Mouse (Mus musculus) hindbrain, embryonic 14.5 days (tissue): ENCODE results near the gene Gpc6. TPM values are rescaled to one million over a fixed set of nuclear protein-coding genes. Genes with fewer than 3 reads are reported as not detected.

Experiments
- ATAC-seq: fragments of 200-750 bp; cut with Nextera tagmentation; 2 replicates; pipeline ENCODE4 v1.8.0; 2017; ENCODE audit warnings: moderate number of reproducible peaks, mild to moderate bottlenecking, moderate TSS enrichment, moderate library complexity; ENCODE audit not compliant: low FRiP score
- DNase-seq: peaks from one replicate; pipeline ENCODE4 v3.0.0-alpha.2; 2015; ENCODE audit warnings: low spot score
- H3K27ac ChIP-seq: fragments of 300-500 bp; sonication (generic); 2 replicates; pipeline ENCODE4 v1.5.1; 2014; ENCODE audit warnings: mild to moderate bottlenecking, moderate library complexity
- H3K27me3 ChIP-seq: fragments of 300-500 bp; sonication (generic); 2 replicates; pipeline ENCODE4 v1.6.1; 2014; ENCODE audit warnings: mild to moderate bottlenecking, low read length, mixed read lengths; ENCODE audit not compliant: control insufficient read depth, insufficient read depth
- H3K36me3 ChIP-seq: fragments of 300-500 bp; sonication (generic); replicated peaks from 2 replicates; pipeline ENCODE4 v1.6.1; 2014; ENCODE audit not compliant: control insufficient read depth, insufficient read depth
- H3K4me1 ChIP-seq: fragments of 300-500 bp; sonication (generic); replicated peaks from 2 replicates; pipeline ENCODE4 v1.6.1; 2014; ENCODE audit warnings: antibody characterized with exemption, low read length, mixed read lengths; ENCODE audit not compliant: control insufficient read depth, insufficient read depth
- H3K4me2 ChIP-seq: fragments of 300-500 bp; sonication (generic); replicated peaks from 2 replicates; pipeline ENCODE4 v1.6.1; 2014; ENCODE audit warnings: mild to moderate bottlenecking, moderate library complexity
- H3K4me3 ChIP-seq: fragments of 300-500 bp; sonication (generic); replicated peaks from 2 replicates; pipeline ENCODE4 v1.5.1; 2014; ENCODE audit warnings: mild to moderate bottlenecking, low read length
- H3K9ac ChIP-seq: fragments of 300-500 bp; sonication (generic); 2 replicates; pipeline ENCODE4 v1.6.1; 2014
- H3K9me3 ChIP-seq: fragments of 300-500 bp; sonication (generic); 2 replicates; pipeline ENCODE4 v1.6.1; 2016; ENCODE audit warnings: low read length; ENCODE audit not compliant: control insufficient read depth
- WGBS: fragments of 180-500 bp; shearing (Covaris S2); extraction: QIAGEN DNeasy Blood & Tissue Kit; methylation state at CpG from one replicate; pipeline ENCODE4 v1.1.7; 2014; 5-methylcytosine and 5-hydroxymethylcytosine counted together
- polyA plus RNA-seq: library from polyadenylated mRNA; unstranded; fragments of >200 nt; fragmentation: Nextera tagmentation; extraction: Ambion mirVana; gene quantifications from 2 replicates; pipeline ENCODE4 v1.2.1, GENCODE M21; 2014

Gene Gpc6
- polyA plus RNA-seq, 1 experiment from 2014 or later, result 18.6 TPM

DNA sequence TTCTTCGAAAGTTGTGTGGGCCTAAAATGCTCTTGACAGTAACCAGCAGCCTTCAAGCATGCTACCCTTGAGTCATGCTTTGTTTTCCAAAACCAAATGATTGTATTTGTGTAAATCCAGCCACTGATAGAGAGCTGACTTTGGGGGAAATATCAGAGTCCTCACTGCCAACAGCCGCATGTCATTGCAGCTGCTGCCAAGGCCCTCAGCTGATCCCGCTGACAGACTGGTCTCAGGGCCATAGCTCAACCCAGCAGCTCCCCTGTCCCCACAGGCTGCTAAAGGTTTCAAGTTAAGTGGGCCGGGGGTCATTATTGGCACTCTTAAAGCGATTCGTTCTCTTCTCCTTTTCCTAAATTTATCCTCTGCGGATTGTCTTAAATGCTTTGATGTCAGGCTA lies 966.3 kb downstream of the Gpc6 start:
- H3K9me3 ChIP-seq, result no peaks in the 10 kb centered on the region

DNA sequence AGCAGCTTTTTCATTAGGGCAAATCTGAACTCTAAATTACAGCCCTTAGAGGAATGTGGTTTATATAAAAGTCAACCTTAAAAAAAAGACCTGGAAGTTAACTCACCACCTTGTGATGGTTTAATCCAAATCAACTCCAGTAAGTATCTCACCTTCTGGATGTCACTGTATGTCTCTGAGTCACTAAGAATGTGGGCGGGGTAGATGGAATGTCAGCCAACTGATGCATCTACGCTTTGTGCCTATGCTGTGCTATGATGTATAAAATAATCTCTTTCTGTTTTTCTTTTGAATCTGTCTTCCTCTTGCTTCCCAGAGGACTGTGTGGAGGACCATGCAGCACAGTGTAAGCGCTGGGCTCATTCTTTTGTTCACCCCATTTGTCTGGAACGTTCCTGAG lies 966.9 kb downstream of the Gpc6 start:
- Histone ChIP-seq H3K9me3 (no peaks in the 10 kb centered on the region), H3K4me3 (no peak overlapping the region), H3K9ac (no peak overlapping the region), H3K4me2 (no peak overlapping the region), H3K27ac (no peak overlapping the region), H3K27me3 (no peaks in the 10 kb centered on the region), H3K36me3 (no peaks in the 10 kb centered on the region), H3K4me1 (0 out of 2 replicates have a peak, but pooled peaks cover 5% of the 10 kb centered on the region)
- WGBS, result 85% methylated on average over 4 of the region's 4 CpGs
- no peak for ATAC-seq
- no peak for DNase-seq

More for the DNA sequence above, 966.3 kb downstream of the Gpc6 start:
- ATAC-seq (no peak), DNase-seq (no peak)
- H3K27me3 ChIP-seq, result no peaks in the 10 kb centered on the region
- no peak overlapping the region for H3K9ac ChIP-seq
- H3K4me2 ChIP-seq, result no peak overlapping the region
- no peak overlapping the region for H3K4me3 ChIP-seq
- H3K27ac ChIP-seq, result no peak overlapping the region
- 72% methylated on average over 7 of the region's 7 CpGs for whole genome bisulfite sequencing
- 0 out of 2 replicates have a peak, but pooled peaks cover 5% of the 10 kb centered on the region for H3K4me1 ChIP-seq
- H3K36me3 ChIP-seq, result no peaks in the 10 kb centered on the region

DNA sequence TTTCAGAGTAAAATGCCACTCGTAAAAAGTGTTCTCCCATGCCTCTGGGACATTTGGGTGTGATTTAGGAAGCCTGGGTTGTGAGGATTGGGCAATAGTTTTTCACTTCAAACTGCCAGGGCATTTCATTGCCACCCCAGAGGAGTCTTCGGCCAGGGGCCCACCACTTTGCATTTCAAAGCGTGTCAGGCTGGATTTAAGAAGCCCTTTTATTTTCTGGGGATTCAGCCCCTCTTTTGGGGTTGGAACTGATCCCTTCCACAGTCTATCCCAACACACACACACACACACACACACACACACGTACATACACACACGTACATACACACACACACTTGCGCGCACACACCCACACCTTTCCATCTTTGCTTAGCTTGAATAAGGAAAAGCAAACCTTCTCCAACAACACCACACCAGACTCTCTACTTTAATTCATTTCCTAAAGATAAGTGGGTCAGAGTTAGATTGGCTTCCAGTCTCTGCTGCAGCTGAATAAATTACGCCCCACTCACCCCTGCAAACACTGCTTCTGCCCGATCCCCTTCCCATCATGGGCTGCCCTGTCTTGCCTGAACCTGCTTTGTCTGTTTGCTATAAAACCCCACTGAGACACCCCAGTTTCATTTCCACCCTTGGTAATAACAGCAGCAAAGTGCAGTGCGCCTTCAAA lies 969.9 kb downstream of the Gpc6 start:
- peak overlapping the region; percentile 39 for H3K4me2 ChIP-seq
- no peak overlapping the region for H3K4me3 ChIP-seq
- WGBS, result 67% methylated on average over 10 of the region's 10 CpGs
- H3K36me3 ChIP-seq, result no peaks in the 10 kb centered on the region
- H3K27ac ChIP-seq, result peak overlapping the region; percentile 70
- no peak overlapping the region for H3K9ac ChIP-seq
- ATAC-seq (peak; percentile 51; the same call in 1 of the 2 replicates), DNase-seq (no peak)
- no peaks in the 10 kb centered on the region for H3K9me3 ChIP-seq
- H3K27me3 ChIP-seq, result no peaks in the 10 kb centered on the region
- 0 out of 2 replicates have a peak, but pooled peaks cover 10% of the 10 kb centered on the region for H3K4me1 ChIP-seq

DNA sequence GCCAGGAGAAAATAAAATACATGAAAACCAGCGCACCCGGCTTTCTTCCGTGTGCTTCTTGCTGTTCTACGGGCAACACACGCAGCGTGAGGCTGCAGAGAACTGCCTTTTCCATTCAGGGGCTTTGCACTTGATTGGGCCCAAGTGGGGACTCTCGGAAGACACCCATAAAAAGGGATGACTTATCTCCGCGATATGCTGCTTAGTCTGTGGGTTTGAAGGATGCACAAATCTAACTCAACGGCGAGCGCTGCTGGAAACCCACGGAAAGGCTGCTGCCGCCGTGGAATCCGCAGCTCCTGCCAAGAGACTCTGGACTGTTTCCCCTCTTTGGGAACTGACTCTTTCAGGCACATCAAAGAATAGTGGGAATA lies 970.4 kb downstream of the Gpc6 start:
- no peak overlapping the region for H3K9ac ChIP-seq
- H3K36me3 ChIP-seq, result no peaks in the 10 kb centered on the region
- peak overlapping the region; percentile 70 for H3K27ac ChIP-seq
- ATAC-seq (peak; percentile 18; the same call in 1 of the 2 replicates), DNase-seq (no peak)
- H3K4me3 ChIP-seq, result no peak overlapping the region
- H3K9me3 ChIP-seq, result no peaks in the 10 kb centered on the region
- no peaks in the 10 kb centered on the region for H3K27me3 ChIP-seq
- peak overlapping the region; percentile 39 for H3K4me2 ChIP-seq
- 0 out of 2 replicates have a peak, but pooled peaks cover 10% of the 10 kb centered on the region for H3K4me1 ChIP-seq
- WGBS, result 69% methylated on average over 16 of the region's 16 CpGs

DNA sequence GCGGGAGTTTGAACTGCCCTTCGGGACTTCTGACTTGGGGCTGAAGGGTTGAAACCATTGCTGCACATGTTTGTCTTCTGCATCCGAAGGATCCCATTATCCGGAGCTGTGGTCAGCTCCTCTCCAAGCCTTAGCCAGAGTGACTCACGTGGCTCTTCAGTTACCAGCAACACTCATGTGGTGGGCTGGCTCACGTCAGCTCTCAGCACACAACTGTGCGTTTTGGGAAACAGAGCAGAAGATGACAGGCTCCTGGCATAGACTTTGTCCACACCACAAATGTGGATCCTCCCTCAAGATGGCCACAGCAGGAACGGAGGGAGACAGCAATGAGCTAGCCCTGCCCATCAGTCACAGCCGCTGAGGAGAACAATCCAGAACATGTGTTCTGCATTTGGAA lies 979.2 kb downstream of the Gpc6 start:
- Histone ChIP-seq H3K4me3 (no peak overlapping the region), H3K9ac (no peak overlapping the region), H3K9me3 (no peaks in the 10 kb centered on the region), H3K27me3 (no peaks in the 10 kb centered on the region), H3K4me2 (no peak overlapping the region), H3K36me3 (no peaks in the 10 kb centered on the region), H3K27ac (no peak overlapping the region), H3K4me1 (peaks cover 13% of the 10 kb centered on the region)
- no peak for DNase-seq
- WGBS, result 87% methylated on average over 9 of the region's 9 CpGs
- no peak for ATAC-seq

DNA sequence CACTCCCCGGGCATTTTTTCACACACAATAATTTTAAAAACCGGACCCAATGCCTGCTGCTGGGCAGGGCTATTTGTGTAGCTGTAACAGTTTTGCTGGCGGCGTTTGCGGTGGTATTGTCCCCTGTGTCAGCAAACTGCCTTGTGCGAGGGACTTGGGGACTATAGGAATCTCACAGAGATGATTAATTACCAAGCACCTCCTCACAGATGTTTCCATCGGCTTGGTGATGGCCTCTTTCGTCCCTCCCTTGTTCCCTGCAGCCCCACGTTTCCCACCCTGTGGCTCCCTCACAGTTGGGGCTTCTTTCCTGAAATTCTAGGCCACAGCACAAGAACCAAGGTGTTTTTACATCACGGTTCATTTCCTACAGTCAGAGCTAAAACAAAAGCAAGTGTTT lies 980.6 kb downstream of the Gpc6 start:
- ATAC-seq (peak; percentile 39; the same call in 1 of the 2 replicates), DNase-seq (no peak)
- Histone ChIP-seq H3K27ac (no peak overlapping the region; the same call in 1 of the 2 replicates), H3K4me2 (peak overlapping the region; percentile 23), H3K9ac (0 out of 2 replicates have a peak overlapping the region, but pooled peaks have one; percentile 20), H3K4me1 (peaks cover 13% of the 10 kb centered on the region), H3K27me3 (no peaks in the 10 kb centered on the region), H3K4me3 (no peak overlapping the region), H3K9me3 (no peaks in the 10 kb centered on the region), H3K36me3 (no peaks in the 10 kb centered on the region)
- 14% methylated on average over 10 of the region's 10 CpGs for WGBS

DNA sequence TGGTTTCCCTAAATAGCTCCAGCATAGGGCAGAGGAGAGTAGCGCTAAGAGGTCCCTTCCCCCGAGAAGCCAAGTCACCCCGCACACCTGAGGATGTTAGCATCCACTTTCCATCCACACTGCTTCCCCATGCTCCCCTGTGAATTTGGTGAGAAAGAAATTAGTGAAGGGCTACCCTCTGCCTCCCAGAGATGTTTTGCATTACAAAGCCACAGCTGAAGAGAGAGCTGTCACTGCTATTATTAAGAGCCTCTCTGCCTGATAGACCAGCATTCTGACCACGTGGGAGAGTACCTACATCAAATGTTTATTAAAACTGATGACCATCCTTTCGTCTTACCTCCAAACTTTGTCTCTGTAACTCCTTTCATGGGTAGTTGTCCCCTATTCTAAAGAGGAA lies 981.2 kb downstream of the Gpc6 start:
- H3K9ac ChIP-seq, result no peak overlapping the region
- DNase-seq, result no peak
- ATAC-seq, result peak; percentile 11; the same call in 1 of the 2 replicates

DNA sequence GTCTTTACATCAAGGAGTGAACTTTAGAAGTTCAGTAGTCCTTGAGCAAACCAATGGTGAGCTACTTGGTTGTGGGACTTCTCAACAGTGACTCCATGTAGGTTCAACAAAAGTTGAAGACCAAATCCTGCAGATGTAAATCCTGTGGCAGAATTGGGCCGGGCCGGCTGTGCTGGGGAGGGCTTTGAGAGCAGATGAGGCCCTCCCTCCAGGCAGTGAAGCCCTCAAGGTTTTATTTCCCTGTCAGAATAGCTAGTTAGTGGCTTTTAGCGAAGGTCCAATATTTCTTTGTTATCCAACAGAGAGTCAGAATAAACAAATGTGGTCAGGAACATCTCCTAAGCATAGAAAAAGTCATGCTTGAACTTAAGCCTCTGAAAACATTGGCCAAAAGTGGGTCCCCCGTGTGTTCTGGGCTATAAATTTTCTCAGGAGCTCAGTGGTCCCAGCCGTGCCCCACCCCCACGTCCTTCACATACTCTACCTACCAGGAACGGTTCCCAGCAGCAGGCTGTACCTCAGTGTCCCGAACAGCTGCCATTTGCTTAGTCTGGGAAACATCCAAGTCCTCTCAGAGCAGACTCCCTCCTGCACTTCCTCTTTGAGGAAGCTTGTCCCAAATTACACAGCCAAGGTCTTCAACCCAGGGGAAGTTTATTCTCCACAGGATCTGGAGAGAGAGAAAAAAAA lies 983.3 kb downstream of the Gpc6 start:
- Histone ChIP-seq H3K27ac (no peak overlapping the region), H3K4me2 (no peak overlapping the region), H3K4me1 (peaks cover 13% of the 10 kb centered on the region), H3K27me3 (no peaks in the 10 kb centered on the region), H3K36me3 (no peaks in the 10 kb centered on the region), H3K9me3 (no peaks in the 10 kb centered on the region), H3K4me3 (no peak overlapping the region), H3K9ac (no peak overlapping the region)
- ATAC-seq (no peak), DNase-seq (no peak)
- WGBS, result 76% methylated on average over 8 of the region's 8 CpGs

More for the DNA sequence above, 981.2 kb downstream of the Gpc6 start:
- 15% methylated on average over 5 of the region's 5 CpGs for whole genome bisulfite sequencing
- Histone ChIP-seq H3K36me3 (no peaks in the 10 kb centered on the region), H3K27ac (no peak overlapping the region), H3K4me1 (peaks cover 13% of the 10 kb centered on the region), H3K4me3 (no peak overlapping the region), H3K9me3 (no peaks in the 10 kb centered on the region), H3K4me2 (no peak overlapping the region), H3K27me3 (no peaks in the 10 kb centered on the region)

DNA sequence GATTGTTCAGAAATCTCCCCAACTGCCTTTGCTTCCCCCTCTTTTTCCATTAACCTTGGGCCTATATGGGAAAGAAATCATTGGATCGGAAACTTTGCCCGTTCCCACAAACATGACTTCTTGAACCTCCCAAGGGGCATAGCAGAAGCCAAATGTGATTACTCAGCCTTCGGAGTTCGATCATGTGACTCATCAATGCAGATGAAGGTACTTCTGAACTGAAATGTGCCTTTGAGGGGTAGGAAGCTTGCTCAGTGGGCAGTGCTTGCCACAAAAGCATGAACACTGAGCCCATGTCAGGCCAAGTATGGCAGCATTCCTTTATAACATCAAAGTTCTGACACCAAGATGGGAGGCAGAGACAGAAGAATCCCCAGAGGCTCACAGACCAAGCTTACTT lies 983.9 kb downstream of the Gpc6 start:
- no peak for ATAC-seq
- WGBS, result 62% methylated on average over 4 of the region's 4 CpGs

More for the DNA sequence above, 983.9 kb downstream of the Gpc6 start:
- Histone ChIP-seq H3K9me3 (no peaks in the 10 kb centered on the region), H3K27ac (no peak overlapping the region), H3K4me2 (no peak overlapping the region), H3K27me3 (no peaks in the 10 kb centered on the region), H3K9ac (no peak overlapping the region), H3K4me3 (no peak overlapping the region), H3K4me1 (peaks cover 13% of the 10 kb centered on the region), H3K36me3 (no peaks in the 10 kb centered on the region)
- no peak for DNase-seq
